Mouse (Mus musculus) bone marrow macrophage, adult 2 months (primary cell): ENCODE data around the gene Btbd9.

Experiments used
- CTCF ChIP-seq: IDR thresholded peaks from 2 replicates; pipeline ENCODE4 v1.5.1; 2012; ENCODE audit warnings: low read depth, mild to moderate bottlenecking, low read length, moderate library complexity
- POLR2A ChIP-seq: IDR thresholded peaks from 2 replicates; pipeline ENCODE4 v1.6.1; 2012; ENCODE audit warnings: mild to moderate bottlenecking, low read depth, low read length, borderline replicate concordance

- TF ChIP-seq POLR2A (no peak), CTCF (no peak)
These were observed 296.6 kb downstream of the Btbd9 start for GRCm38 (mm10) chr17:30279684-30280083.
